23 mouse cellular contexts compared by ENCODE assay signal in genomic region chr10:8342556-8342955, GRCm38 (mm10).
DNase-seq lines count a peak whose midpoint lies in the region; ATAC-seq and TF ChIP-seq lines count a peak whose summit lies in the region.
"Had no signal": no experiment of that assay in that cellular context is flagged by ENCODE, and none has a peak within 500 bp of the region (broad histone marks: within the 10 kb centered on the region; RNA-seq: fewer than 3 reads in every experiment).

No protein-coding gene starts in this region.

- H3K4me3 ChIP-seq in kidney, postnatal 0 days (replicated peaks; ENCODE audit: low read depth, low read length) = no peak overlapping the region
- H3K4me3 ChIP-seq: heart, adult 2 months; heart, embryonic 10.5 days; heart, embryonic 13.5 days; hindbrain, embryonic 10.5 days; hindbrain, embryonic 13.5 days; intestine, embryonic 15.5 days had no signal

- 50% methylated on average over 2 of the region's 2 CpGs for WGBS in kidney, postnatal 0 days

- H3K27ac ChIP-seq in kidney, postnatal 0 days = no peak overlapping the region
- H3K27ac ChIP-seq: heart, adult 2 months; heart, embryonic 10.5 days; heart, embryonic 13.5 days; hindbrain, embryonic 10.5 days; hindbrain, embryonic 13.5 days; intestine, embryonic 15.5 days had no signal

- H3K9ac ChIP-seq in kidney, postnatal 0 days (ENCODE audit: low read depth, low read length) = no peak overlapping the region
- H3K9ac ChIP-seq: forebrain, postnatal 0 days; heart, embryonic 13.5 days; hindbrain, embryonic 13.5 days; intestine, embryonic 15.5 days had no signal

- ATAC-seq in kidney, postnatal 0 days (replicated peaks; ENCODE audit: low FRiP score, low read depth) = no peak
- ATAC-seq in common myeloid progenitor, adult 5-6 weeks (replicated peaks; ENCODE audit: low read depth, poor library complexity, severe bottlenecking) = 0 out of 2 replicates have a peak, but pooled peaks have one; percentile 22
- ATAC-seq in hematopoietic stem cell, adult 5-6 weeks (replicated peaks in 1 of 2; ENCODE audit: insufficient read depth in 1 of 2, low FRiP score in 2 of 2, low TSS enrichment in 1 of 2, low read depth in 1 of 2, poor library complexity in 2 of 2, severe bottlenecking in 2 of 2) = peak; percentile 91 to 95
- ATAC-seq: activated CD4-positive, CD25-positive, alpha-beta regulatory T cell, adult 4 months; CD4-positive, CD25-positive, alpha-beta regulatory T cell, adult 4 months; forebrain, embryonic 14.5 days; forebrain, postnatal 0 days; hindbrain, embryonic 16.5 days; intestine, embryonic 15.5 days had no signal

- DNase-seq in kidney, postnatal 0 days (ENCODE audit: low spot score) = peak; percentile 66
- no peak for DNase-seq in kidney, postnatal 36 days
- no peak for DNase-seq in MN1 (ENCODE audit: low spot score)
- DNase-seq in left cerebral cortex, adult 8-10 months (ENCODE audit: low spot score in 2 of 2) = no peak
- DNase-seq: adrenal gland, adult 8-10 months; adrenal gland, postnatal 25 days; cerebellum, adult 9-10 months; cerebellum, postnatal 14 days; embryo, embryonic 11 days; forebrain, postnatal 0 days; gastrocnemius, postnatal 25 days; heart, adult 2 months had no signal

- no peak for TF ChIP-seq CTCF in kidney, postnatal 0 days (IDR thresholded peaks at IDR 0.05; ENCODE audit: low read depth)

- H3K27me3 ChIP-seq in kidney, postnatal 0 days (ENCODE audit: insufficient read depth, low read length) = no peaks in the 10 kb centered on the region
- H3K27me3 ChIP-seq: heart, embryonic 13.5 days; hindbrain, embryonic 13.5 days; intestine, embryonic 15.5 days had no signal

- no peaks in the 10 kb centered on the region for H3K36me3 ChIP-seq in kidney, postnatal 0 days (ENCODE audit: insufficient read depth, low read length)
- H3K36me3 ChIP-seq: heart, embryonic 10.5 days; heart, embryonic 13.5 days; hindbrain, embryonic 10.5 days; hindbrain, embryonic 13.5 days; intestine, embryonic 15.5 days had no signal

- H3K4me2 ChIP-seq in kidney, postnatal 0 days (ENCODE audit: low read length) = no peak overlapping the region
- H3K4me2 ChIP-seq: heart, embryonic 13.5 days; hindbrain, embryonic 13.5 days; intestine, embryonic 15.5 days had no signal

- H3K9me3 ChIP-seq in kidney, postnatal 0 days (replicated peaks; ENCODE audit: low read length) = no peaks in the 10 kb centered on the region
- H3K9me3 ChIP-seq: heart, embryonic 10.5 days; heart, embryonic 13.5 days; hindbrain, embryonic 10.5 days; hindbrain, embryonic 13.5 days; intestine, embryonic 15.5 days had no signal

- no peaks in the 10 kb centered on the region for H3K4me1 ChIP-seq in kidney, postnatal 0 days (replicated peaks; ENCODE audit: insufficient read depth, low read length)
- H3K4me1 ChIP-seq: intestine, embryonic 15.5 days had no signal
